Mouse (Mus musculus) duodenum, adult 2 months (tissue): ENCODE measurements around the gene Pcsk1. TPM values are rescaled to one million over a fixed set of nuclear protein-coding genes. Genes with fewer than 3 reads are reported as not detected.

Experiments
- polyA plus RNA-seq: library from polyadenylated mRNA; depleted of rRNA; stranded (reverse); fragments of >200 nt; gene quantifications from 2 replicates; pipeline ENCODE4 v1.2.3, GENCODE M21; 2012; ENCODE audit warnings: low replicate concordance; rRNA removed

Pcsk1 gene
- 0.35 and 0.74 TPM in 2 replicates for polyA plus RNA-seq

DNA sequence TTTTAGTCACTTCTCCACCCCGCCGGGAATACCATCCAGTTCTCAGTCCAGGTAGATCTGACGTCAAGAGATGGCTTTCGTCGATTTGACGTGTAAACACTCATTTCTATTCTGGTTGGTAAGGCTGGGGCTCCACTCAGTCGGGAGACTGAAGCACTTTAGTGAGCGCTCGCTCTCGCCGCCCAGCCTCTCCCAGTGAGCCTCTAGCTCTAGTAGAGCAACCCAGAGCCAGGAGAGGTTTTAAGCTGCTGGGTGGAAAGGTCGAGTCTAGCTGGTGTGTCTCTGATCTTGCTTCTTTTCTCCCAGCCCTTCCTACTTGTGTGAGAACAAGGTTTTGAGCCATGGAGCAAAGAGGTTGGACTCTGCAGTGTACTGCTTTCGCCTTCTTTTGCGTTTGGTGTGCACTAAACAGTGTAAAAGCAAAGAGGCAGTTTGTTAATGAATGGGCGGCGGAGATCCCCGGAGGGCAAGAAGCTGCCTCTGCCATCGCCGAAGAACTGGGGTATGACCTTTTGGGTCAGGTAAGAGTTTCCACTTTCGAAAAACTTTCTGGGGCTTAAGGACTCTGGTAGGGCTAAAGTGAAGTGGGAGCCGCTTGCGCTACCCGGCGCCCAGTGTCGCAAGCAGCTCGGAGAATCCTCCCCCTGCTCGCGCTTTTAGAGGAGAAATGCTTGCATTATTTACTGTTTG, at the start of gene Pcsk1:
Pcsk1 (plus strand) TSS at position 106 of the 690 bp plus-strand sequence.

